Mouse (Mus musculus) liver, embryonic 16.5 days (tissue): ENCODE results near the gene Rundc3a. TPM values are rescaled to one million over a fixed set of nuclear protein-coding genes. Genes with fewer than 3 reads are reported as not detected.
A peak's percentile ranks its signal among the peaks of the same experiment; 100 is the strongest.

Experiments
- ATAC-seq: fragments of 200-750 bp; cut with Nextera tagmentation; 2 replicates; pipeline ENCODE4 v1.8.0; 2017; ENCODE audit warnings: low read depth, mild to moderate bottlenecking, moderate number of reproducible peaks, moderate library complexity
- H3K27ac ChIP-seq: fragments of 300-500 bp; sonication (generic); 2 replicates; pipeline ENCODE4 v1.5.1; 2014; ENCODE audit warnings: mild to moderate bottlenecking, low read length
- H3K27me3 ChIP-seq: fragments of 300-500 bp; sonication (generic); 2 replicates; pipeline ENCODE4 v1.6.1; 2014; ENCODE audit warnings: low read depth, low read length, mixed read lengths; ENCODE audit not compliant: control insufficient read depth, insufficient read depth
- H3K36me3 ChIP-seq: fragments of 300-500 bp; sonication (generic); 2 replicates; pipeline ENCODE4 v1.6.1; 2014; ENCODE audit warnings: mild to moderate bottlenecking; ENCODE audit not compliant: control insufficient read depth, insufficient read depth
- H3K4me1 ChIP-seq: fragments of 300-500 bp; sonication (generic); 2 replicates; pipeline ENCODE4 v1.6.1; 2014; ENCODE audit warnings: low read depth, low read length, mixed read lengths; ENCODE audit not compliant: control insufficient read depth
- H3K4me2 ChIP-seq: fragments of 300-500 bp; sonication (generic); 2 replicates; pipeline ENCODE4 v1.6.1; 2014; ENCODE audit warnings: low read depth, low read length, mixed read lengths
- H3K4me3 ChIP-seq: fragments of 300-500 bp; sonication (generic); 2 replicates; pipeline ENCODE4 v1.5.1; 2014; ENCODE audit warnings: low read depth, mild to moderate bottlenecking, low read length
- H3K9ac ChIP-seq: fragments of 300-500 bp; sonication (generic); 2 replicates; pipeline ENCODE4 v1.6.1; 2014; ENCODE audit warnings: low read depth, low read length
- H3K9me3 ChIP-seq: fragments of 300-500 bp; sonication (generic); replicated peaks from 2 replicates; pipeline ENCODE4 v1.6.1; 2016; ENCODE audit warnings: low read length; ENCODE audit not compliant: control insufficient read depth
- WGBS: fragments of 180-500 bp; shearing (Covaris S2); extraction: QIAGEN DNeasy Blood & Tissue Kit; methylation state at CpG from one replicate; pipeline ENCODE4 v1.1.7; 2014; ENCODE audit not compliant: insufficient replicate concordance; 5-methylcytosine and 5-hydroxymethylcytosine counted together
- polyA plus RNA-seq: library from polyadenylated mRNA; unstranded; fragments of >200 nt; fragmentation: Nextera tagmentation; extraction: Ambion mirVana; gene quantifications from 2 replicates; pipeline ENCODE4 v1.2.1, GENCODE M21; 2015

The Rundc3a gene
- polyA plus RNA-seq, 1 experiment from 2014 or later = 2.2 TPM

DNA sequence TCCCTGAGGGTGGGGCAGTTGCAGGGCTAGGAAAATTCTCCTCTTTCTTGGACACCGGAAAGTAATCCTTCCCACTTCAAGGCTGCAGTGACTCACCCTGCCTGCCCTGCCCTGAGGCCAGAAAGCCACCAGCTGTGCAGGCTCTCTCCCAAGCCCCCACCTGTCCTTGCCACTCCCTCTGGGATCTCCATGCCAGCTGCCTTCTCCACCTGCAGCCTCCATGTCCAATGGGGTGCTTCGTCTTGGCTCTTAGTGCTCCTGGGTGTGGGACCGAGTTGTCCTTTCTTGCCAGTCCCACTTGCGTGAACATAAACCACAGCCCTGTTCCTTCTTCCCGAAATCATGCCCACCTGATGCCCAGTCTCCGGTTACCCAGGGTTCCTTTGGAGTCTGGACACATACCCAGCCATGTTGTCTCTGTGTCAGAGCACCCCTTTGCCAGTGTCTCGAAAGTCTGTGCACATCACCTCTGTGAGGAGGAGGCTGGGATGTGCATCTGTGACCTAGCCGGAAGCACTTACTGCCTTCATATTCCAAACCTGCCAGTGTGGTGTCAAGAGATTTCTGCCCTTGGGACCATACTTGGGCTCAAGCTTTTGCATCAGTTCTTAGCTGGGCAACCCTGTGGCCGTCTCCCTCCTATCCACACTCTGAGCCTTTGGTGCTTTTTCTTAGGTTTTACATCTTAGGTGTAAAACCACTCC is 1.4 kb downstream of the Rundc3a start:
- H3K27me3 ChIP-seq = peaks cover 81% of the 10 kb centered on the region
- H3K4me3 ChIP-seq = no peak overlapping the region
- H3K9me3 ChIP-seq = no peaks in the 10 kb centered on the region
- no peak overlapping the region for H3K27ac ChIP-seq
- ATAC-seq = no peak
- no peaks in the 10 kb centered on the region for H3K36me3 ChIP-seq
- no peak overlapping the region for H3K4me2 ChIP-seq
- WGBS = 76% methylated on average over 9 of the region's 9 CpGs
- H3K4me1 ChIP-seq = peaks cover 25% of the 10 kb centered on the region
- no peak overlapping the region for H3K9ac ChIP-seq

DNA sequence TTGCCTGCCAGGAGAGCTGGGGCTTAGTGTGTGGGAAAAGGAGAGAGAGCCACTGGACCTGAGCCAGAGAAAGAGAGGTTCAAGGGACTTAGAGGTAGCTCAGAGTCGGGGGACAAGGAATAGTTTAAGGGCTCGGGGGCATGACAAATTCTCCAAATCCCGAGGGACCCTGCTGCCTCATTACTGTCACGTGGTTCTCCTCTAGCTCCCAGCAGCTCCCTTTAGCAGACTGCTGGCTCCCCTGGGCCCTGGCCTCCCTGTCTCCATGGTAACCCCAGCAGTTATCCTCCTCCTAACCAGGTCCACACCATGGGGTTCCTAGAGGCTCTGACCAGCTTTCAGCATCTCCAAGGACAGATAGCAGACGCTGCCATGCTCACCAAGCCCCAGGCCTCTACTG is 2.0 kb downstream of the Rundc3a start:
- H3K27me3 ChIP-seq = peaks cover 88% of the 10 kb centered on the region
- no peak overlapping the region for H3K4me3 ChIP-seq
- no peaks in the 10 kb centered on the region for H3K9me3 ChIP-seq
- peak overlapping the region; percentile 7; the same call in 1 of the 2 replicates for H3K9ac ChIP-seq
- no peak overlapping the region for H3K4me2 ChIP-seq
- peaks cover 30% of the 10 kb centered on the region for H3K4me1 ChIP-seq
- ATAC-seq = no peak
- H3K36me3 ChIP-seq = no peaks in the 10 kb centered on the region
- WGBS = 17% methylated on average over 5 of the region's 5 CpGs
- no peak overlapping the region for H3K27ac ChIP-seq

DNA sequence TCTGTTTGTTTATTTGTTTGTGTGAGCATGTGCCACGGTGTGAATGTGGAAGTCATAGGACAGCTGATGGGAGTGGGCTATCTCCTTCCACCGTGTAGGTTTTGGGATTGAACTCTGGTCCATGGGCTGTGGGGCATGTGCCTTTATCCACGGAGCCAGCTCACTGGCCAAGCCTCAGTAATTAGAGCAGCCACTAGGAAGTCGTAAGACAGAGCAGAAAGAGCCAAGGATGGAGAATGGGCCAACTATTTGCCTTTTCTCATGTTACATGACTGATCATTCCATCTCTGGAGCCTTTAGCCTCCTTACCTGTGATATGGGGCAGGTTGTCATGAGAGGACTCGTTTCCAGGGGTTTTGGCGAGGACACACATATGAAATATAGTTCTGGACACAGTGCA is 3.1 kb downstream of the Rundc3a start:
- ATAC-seq = no peak
- Histone ChIP-seq H3K9ac (no peak overlapping the region), H3K4me3 (no peak overlapping the region)

DNA sequence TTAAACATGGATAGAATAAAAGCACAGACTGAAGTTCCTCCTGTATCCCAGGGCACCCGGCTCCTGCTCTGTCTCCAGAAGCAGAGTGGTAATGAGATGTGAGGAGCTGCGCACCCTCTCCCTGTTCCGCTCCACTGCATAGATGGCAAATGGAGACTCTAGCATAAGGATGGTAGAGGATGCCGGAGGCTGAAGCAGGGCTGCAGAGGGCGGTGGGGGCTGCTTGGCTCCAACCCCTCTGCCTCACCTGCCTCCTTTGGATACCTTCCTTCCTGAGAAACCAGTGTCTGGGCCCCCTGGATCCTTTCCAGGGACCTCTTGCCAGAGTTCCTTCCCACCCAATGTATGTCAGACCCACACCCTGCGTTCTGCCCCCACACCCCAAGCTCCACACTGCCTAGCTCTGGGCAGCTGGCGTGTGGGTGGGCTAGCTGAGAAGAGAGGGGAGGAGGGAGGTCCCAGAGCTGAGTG is 3.5 kb downstream of the Rundc3a start:
- peaks cover 98% of the 10 kb centered on the region for H3K27me3 ChIP-seq
- 74% methylated on average over 7 of the region's 7 CpGs for WGBS
- H3K4me3 ChIP-seq = no peak overlapping the region
- no peak for ATAC-seq
- no peak overlapping the region for H3K9ac ChIP-seq
- no peaks in the 10 kb centered on the region; the same call in 1 of the 2 replicates for H3K36me3 ChIP-seq
- H3K4me2 ChIP-seq = no peak overlapping the region
- H3K27ac ChIP-seq = no peak overlapping the region
- peaks cover 39% of the 10 kb centered on the region for H3K4me1 ChIP-seq
- H3K9me3 ChIP-seq = no peaks in the 10 kb centered on the region

More for the DNA sequence above, 3.1 kb downstream of the Rundc3a start:
- WGBS = 48% methylated on average over 6 of the region's 6 CpGs
- H3K9me3 ChIP-seq = no peaks in the 10 kb centered on the region
- no peak overlapping the region for H3K27ac ChIP-seq
- H3K4me2 ChIP-seq = no peak overlapping the region
- H3K36me3 ChIP-seq = no peaks in the 10 kb centered on the region
- peaks cover 39% of the 10 kb centered on the region for H3K4me1 ChIP-seq
- peaks cover 94% of the 10 kb centered on the region for H3K27me3 ChIP-seq

DNA sequence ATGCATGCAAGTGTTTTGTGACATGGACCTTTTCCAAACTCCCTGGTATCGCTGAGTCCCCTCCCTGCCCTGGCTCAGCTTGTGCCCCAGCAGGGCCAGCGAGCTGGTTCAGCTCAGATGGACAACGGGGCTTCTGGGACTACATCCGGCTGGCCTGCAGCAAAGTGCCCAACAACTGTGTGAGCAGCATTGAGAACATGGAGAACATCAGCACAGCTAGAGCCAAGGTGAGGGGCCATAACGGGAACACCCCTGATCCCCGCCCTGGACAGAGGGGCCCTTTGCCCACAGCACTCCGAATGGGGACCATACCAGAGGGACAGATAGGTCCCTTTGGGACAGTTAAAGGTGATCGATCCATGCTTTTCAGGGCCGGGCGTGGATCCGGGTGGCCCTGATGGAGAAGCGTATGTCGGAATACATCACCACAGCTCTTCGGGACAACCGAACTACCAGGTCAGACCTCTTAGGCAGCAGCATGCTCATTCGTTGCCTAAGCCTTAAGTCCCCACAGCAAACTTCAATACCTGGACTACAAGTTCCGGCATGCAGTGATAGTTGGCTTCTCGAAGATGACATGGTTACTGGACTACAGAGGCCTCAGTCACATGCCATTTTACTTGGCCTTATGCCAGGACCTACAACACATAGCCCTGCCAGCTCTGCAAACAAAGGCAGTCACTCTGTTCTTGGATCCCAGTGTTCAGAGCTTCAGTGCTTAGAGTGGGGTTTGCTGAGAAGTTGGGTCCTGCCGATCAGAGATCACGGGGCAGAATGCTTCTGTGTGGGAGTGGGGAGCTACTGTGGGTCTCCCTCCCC is 5.0 kb downstream of the Rundc3a start:
- H3K4me3 ChIP-seq = no peak overlapping the region
- H3K4me1 ChIP-seq = peaks cover 34% of the 10 kb centered on the region
- 72% methylated on average over 20 of the region's 20 CpGs for WGBS
- peaks cover 14% of the 10 kb centered on the region for H3K36me3 ChIP-seq
- no peak overlapping the region for H3K4me2 ChIP-seq
- no peaks in the 10 kb centered on the region for H3K9me3 ChIP-seq
- H3K27me3 ChIP-seq = peaks cover 91% of the 10 kb centered on the region
- H3K9ac ChIP-seq = no peak overlapping the region
- no peak for ATAC-seq
- no peak overlapping the region for H3K27ac ChIP-seq

DNA sequence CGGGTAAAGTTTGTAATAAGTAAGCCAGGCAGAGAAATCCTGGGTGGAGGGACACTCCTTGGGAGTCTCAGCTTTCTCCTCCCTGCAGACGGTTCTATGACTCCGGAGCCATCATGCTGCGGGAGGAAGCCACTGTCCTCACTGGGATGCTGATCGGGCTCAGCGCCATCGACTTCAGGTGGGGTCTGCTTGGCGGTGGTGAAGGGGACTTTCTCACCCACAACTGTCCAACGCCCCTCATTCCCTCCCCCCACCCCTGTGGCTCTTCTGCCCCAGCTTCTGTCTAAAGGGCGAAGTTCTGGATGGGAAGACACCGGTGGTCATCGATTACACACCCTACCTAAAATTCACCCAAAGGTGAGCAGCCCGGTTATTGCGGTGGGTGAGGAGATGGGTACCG is 5.9 kb downstream of the Rundc3a start:
- H3K9ac ChIP-seq = peak overlapping the region; percentile 41; the same call in 1 of the 2 replicates
- H3K4me2 ChIP-seq = peak overlapping the region; percentile 53
- peaks cover 82% of the 10 kb centered on the region for H3K27me3 ChIP-seq
- no peaks in the 10 kb centered on the region for H3K9me3 ChIP-seq
- peak overlapping the region; percentile 44 for H3K4me3 ChIP-seq
- no peak overlapping the region for H3K27ac ChIP-seq
- no peak for ATAC-seq
- WGBS = 24% methylated on average over 15 of the region's 15 CpGs
- peaks cover 27% of the 10 kb centered on the region for H3K4me1 ChIP-seq
- H3K36me3 ChIP-seq = peaks cover 23% of the 10 kb centered on the region

DNA sequence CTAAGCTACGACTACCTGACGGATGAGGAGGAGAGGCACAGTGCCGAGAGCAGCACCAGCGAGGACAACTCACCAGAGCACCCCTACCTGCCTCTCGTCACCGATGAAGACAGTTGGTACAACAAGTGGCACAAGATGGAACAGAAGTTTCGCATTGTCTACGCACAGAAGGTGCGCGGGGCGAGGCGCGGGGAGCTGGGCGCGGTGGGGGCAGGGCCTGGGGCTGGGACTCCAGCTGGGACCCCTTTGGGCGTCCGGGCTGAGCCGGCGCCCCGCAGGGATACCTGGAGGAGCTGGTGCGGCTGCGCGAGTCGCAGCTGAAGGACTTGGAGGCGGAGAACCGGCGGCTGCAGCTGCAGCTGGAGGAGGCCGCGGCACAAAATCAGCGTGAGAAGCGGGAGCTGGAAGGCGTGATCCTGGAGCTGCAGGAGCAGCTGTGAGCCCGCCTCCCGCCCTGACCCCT is 6.4 kb downstream of the Rundc3a start:
- Histone ChIP-seq H3K4me3 (peak overlapping the region; percentile 44), H3K4me1 (peaks cover 31% of the 10 kb centered on the region), H3K36me3 (peaks cover 29% of the 10 kb centered on the region), H3K9ac (peak overlapping the region; percentile 41), H3K9me3 (no peaks in the 10 kb centered on the region), H3K27me3 (peaks cover 77% of the 10 kb centered on the region), H3K4me2 (peak overlapping the region; percentile 53), H3K27ac (no peak overlapping the region)
- WGBS = 3% methylated on average over 34 of the region's 34 CpGs
- ATAC-seq = no peak

DNA sequence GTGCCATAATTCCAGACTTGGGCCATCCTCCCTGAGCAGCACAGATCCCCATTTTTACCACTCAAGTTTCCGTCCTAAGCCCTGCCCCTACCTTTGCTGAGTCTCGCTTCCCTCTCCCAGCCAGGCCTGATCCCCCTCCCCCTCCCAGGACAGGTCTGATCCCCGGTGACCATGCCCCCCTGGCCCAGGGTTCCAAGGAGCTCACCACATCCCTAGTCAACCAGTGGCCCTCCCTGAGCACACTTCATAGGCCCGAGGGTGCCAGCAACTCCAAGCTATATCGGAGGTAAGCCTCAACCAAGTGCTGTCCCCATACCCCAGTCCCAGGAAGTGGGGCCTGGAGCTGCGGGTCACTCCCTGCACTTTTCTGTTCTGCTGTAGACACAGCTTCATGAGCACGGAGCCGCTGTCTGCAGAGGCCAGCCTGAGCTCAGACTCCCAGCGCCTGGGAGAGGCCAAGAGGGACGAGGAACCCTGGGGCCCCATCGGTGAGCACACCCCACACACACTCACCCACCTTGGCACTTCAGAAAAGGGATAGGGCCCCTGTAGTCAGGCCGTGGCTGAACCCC is 7.4 kb downstream of the Rundc3a start:
- Histone ChIP-seq H3K4me1 (peaks cover 38% of the 10 kb centered on the region), H3K9ac (no peak overlapping the region; the same call in 1 of the 2 replicates), H3K9me3 (no peaks in the 10 kb centered on the region), H3K36me3 (peaks cover 38% of the 10 kb centered on the region), H3K27me3 (peaks cover 67% of the 10 kb centered on the region), H3K4me3 (peak overlapping the region; percentile 15; the same call in 1 of the 2 replicates), H3K27ac (no peak overlapping the region), H3K4me2 (peak overlapping the region; percentile 13; the same call in 1 of the 2 replicates)
- no peak for ATAC-seq
- WGBS = 25% methylated on average over 12 of the region's 12 CpGs
